Mouse (Mus musculus) kidney, postnatal 0 days (tissue): ENCODE data around the gene Glipr1l1. TPM values are rescaled to one million over a fixed set of nuclear protein-coding genes. Genes with fewer than 3 reads are reported as not detected.
"Not testable (repeated sequence)": the region's sequence is repeated elsewhere in the genome, so short reads cannot be mapped to it uniquely, and the experiment has no call there.

Source experiments
- ATAC-seq: fragments of 200-750 bp; cut with Nextera tagmentation; replicated peaks from 2 replicates; pipeline ENCODE4 v1.8.0; 2017; ENCODE audit warnings: low read depth, moderate number of reproducible peaks, moderate TSS enrichment, moderate library complexity; ENCODE audit not compliant: low FRiP score
- DNase-seq: peaks from one replicate; pipeline ENCODE4 v3.0.0-alpha.2; 2016; ENCODE audit warnings: low spot score
- H3K27ac ChIP-seq: fragments of 300-500 bp; sonication (generic); 2 replicates; pipeline ENCODE4 v1.5.1; 2014; ENCODE audit warnings: mild to moderate bottlenecking
- H3K27me3 ChIP-seq: fragments of 300-500 bp; sonication (generic); 2 replicates; pipeline ENCODE4 v1.6.1; 2014; ENCODE audit warnings: low read length, mixed read lengths; ENCODE audit not compliant: insufficient read depth
- H3K36me3 ChIP-seq: fragments of 300-500 bp; sonication (generic); 2 replicates; pipeline ENCODE4 v1.6.1; 2014; ENCODE audit warnings: low read length, mixed read lengths; ENCODE audit not compliant: insufficient read depth
- H3K4me1 ChIP-seq: fragments of 300-500 bp; sonication (generic); replicated peaks from 2 replicates; pipeline ENCODE4 v1.6.1; 2014; ENCODE audit warnings: antibody characterized with exemption, low read length, mixed read lengths; ENCODE audit not compliant: insufficient read depth
- H3K4me2 ChIP-seq: fragments of 300-500 bp; sonication (generic); 2 replicates; pipeline ENCODE4 v1.6.1; 2014; ENCODE audit warnings: mild to moderate bottlenecking, low read length, moderate library complexity, mixed read lengths
- H3K4me3 ChIP-seq: fragments of 300-500 bp; sonication (generic); replicated peaks from 2 replicates; pipeline ENCODE4 v1.5.1; 2014; ENCODE audit warnings: low read depth, low read length
- H3K9ac ChIP-seq: fragments of 300-500 bp; sonication (generic); 2 replicates; pipeline ENCODE4 v1.6.1; 2014; ENCODE audit warnings: low read depth, low read length
- H3K9me3 ChIP-seq: fragments of 300-500 bp; sonication (generic); replicated peaks from 2 replicates; pipeline ENCODE4 v1.6.1; 2016; ENCODE audit warnings: low read length, inconsistent platforms, mixed read lengths
- CTCF ChIP-seq: IDR thresholded peaks from 2 replicates; pipeline ENCODE4 v1.5.1; 2016; ENCODE audit warnings: antibody characterized with exemption, low read depth, mild to moderate bottlenecking, moderate library complexity
- WGBS: fragments of 180-500 bp; shearing (Covaris S2); extraction: QIAGEN DNeasy Blood & Tissue Kit; methylation state at CpG from one replicate; pipeline ENCODE4 v1.1.7; 2014; 5-methylcytosine and 5-hydroxymethylcytosine counted together
- polyA plus RNA-seq: library from polyadenylated mRNA; unstranded; fragments of >200 nt; fragmentation: Nextera tagmentation; extraction: Ambion mirVana; gene quantifications from 2 replicates; pipeline ENCODE4 v1.2.1, GENCODE M21; 2015

The Glipr1l1 gene
- polyA plus RNA-seq, 1 experiment from 2014 or later: not detected

GRCm38 (mm10) chr10:112080044-112080443 is 20.1 kb downstream of the Glipr1l1 start:
- H3K36me3 ChIP-seq: no peaks in the 10 kb centered on the region

GRCm38 (mm10) chr10:112083157-112083556 is 23.2 kb downstream of the Glipr1l1 start, which contains the start of gene Glipr1l2:
TSS of gene Glipr1l2 (plus strand) at chr10:112083354.
- no peak for TF ChIP-seq CTCF
- Histone ChIP-seq H3K9ac (no peak within 1 kb of the TSS), H3K27ac (no peak within 1 kb of the TSS), H3K27me3 (no peaks in the 10 kb centered on the region), H3K36me3 (no peaks in the 10 kb centered on the region), H3K4me3 (no peak within 1 kb of the TSS), H3K9me3 (no peaks in the 10 kb centered on the region), H3K4me1 (no peaks in the 10 kb centered on the region), H3K4me2 (no peak within 1 kb of the TSS)
- ATAC-seq: no peak
- no peak for DNase-seq
- 93% methylated on average over 14 of the region's 14 CpGs for WGBS

More at GRCm38 (mm10) chr10:112080044-112080443, 20.1 kb downstream of the Glipr1l1 start:
- H3K4me3 ChIP-seq: no peak overlapping the region
- no peaks in the 10 kb centered on the region for H3K9me3 ChIP-seq
- WGBS: 60% methylated on average over 2 of the region's 2 CpGs
- no peak for ATAC-seq
- H3K9ac ChIP-seq: no peak overlapping the region
- no peaks in the 10 kb centered on the region for H3K27me3 ChIP-seq
- DNase-seq: no peak
- no peak for TF ChIP-seq CTCF
- H3K27ac ChIP-seq: no peak overlapping the region
- H3K4me1 ChIP-seq: no peaks in the 10 kb centered on the region
- H3K4me2 ChIP-seq: no peak overlapping the region

- H3K9ac ChIP-seq, ATAC-seq, H3K4me1 ChIP-seq, H3K27ac ChIP-seq, H3K36me3 ChIP-seq, H3K9me3 ChIP-seq, H3K4me3 ChIP-seq, H3K27me3 ChIP-seq, H3K4me2 ChIP-seq: not testable (repeated sequence)
- DNase-seq: peak; percentile 22
- WGBS: 5% methylated on average over 5 of the region's 5 CpGs
- peak; percentile 73 for TF ChIP-seq CTCF
These were observed 45.8 kb downstream of the Glipr1l1 start for GRCm38 (mm10) chr10:112105785-112106184.

GRCm38 (mm10) chr10:112110401-112110800 is 50.4 kb downstream of the Glipr1l1 start:
- Histone ChIP-seq H3K4me2 (no peak overlapping the region), H3K4me1 (no peaks in the 10 kb centered on the region), H3K36me3 (no peaks in the 10 kb centered on the region), H3K27me3 (no peaks in the 10 kb centered on the region), H3K27ac (no peak overlapping the region), H3K4me3 (no peak overlapping the region), H3K9me3 (no peaks in the 10 kb centered on the region), H3K9ac (no peak overlapping the region)
- WGBS: 92% methylated on average over 7 of the region's 7 CpGs
- no peak for DNase-seq
- no peak for ATAC-seq
- no peak for TF ChIP-seq CTCF

GRCm38 (mm10) chr10:112125090-112125489 is 65.1 kb downstream of the Glipr1l1 start:
- not testable (repeated sequence) for H3K9me3 ChIP-seq, H3K4me3 ChIP-seq, H3K9ac ChIP-seq, H3K27ac ChIP-seq, H3K4me2 ChIP-seq, H3K27me3 ChIP-seq, DNase-seq, H3K36me3 ChIP-seq, H3K4me1 ChIP-seq
- peak; percentile 79; the same call in 1 of the 2 replicates for ATAC-seq
- 23% methylated on average over 2 of the region's 2 CpGs for WGBS

GRCm38 (mm10) chr10:112127682-112128230 is 67.8 kb downstream of the Glipr1l1 start:
- 74% methylated on average over 6 of the region's 6 CpGs for WGBS
- not testable (repeated sequence) for H3K4me1 ChIP-seq

More at GRCm38 (mm10) chr10:112127682-112128230, 67.8 kb downstream of the Glipr1l1 start:
- H3K27me3 ChIP-seq, DNase-seq, H3K36me3 ChIP-seq, H3K4me2 ChIP-seq, H3K4me3 ChIP-seq, H3K9ac ChIP-seq, H3K27ac ChIP-seq, H3K9me3 ChIP-seq, ATAC-seq: not testable (repeated sequence)

Other genes with a start within 250 kb of the Glipr1l1 start
- gene Krr1, start 87.5 kb upstream of the Glipr1l1 start, polyA plus RNA-seq: 32.0 and 37.1 TPM in 2 replicates
- gene Glipr1, start 57.6 kb upstream of the Glipr1l1 start, polyA plus RNA-seq: 1.3 and 2.4 TPM in 2 replicates
- gene Glipr1l2, start 23.2 kb downstream of the Glipr1l1 start, polyA plus RNA-seq: not detected in 2 replicates
- not detected in 2 replicates for gene Glipr1l3, start 100.1 kb downstream of the Glipr1l1 start, polyA plus RNA-seq
- 0.98 and 1.0 TPM in 2 replicates for gene Caps2, start 103.4 kb downstream of the Glipr1l1 start, polyA plus RNA-seq
- gene Kcnc2, start 210.9 kb downstream of the Glipr1l1 start, polyA plus RNA-seq: 7.7 and 7.9 TPM in 2 replicates